Mouse (Mus musculus): ENCODE measurements around the gene Tk1. TPM values are rescaled to one million over a fixed set of nuclear protein-coding genes. Genes with fewer than 3 reads are reported as not detected.
"Not testable (repeated sequence)": the region's sequence is repeated elsewhere in the genome, so short reads cannot be mapped to it uniquely, and the experiment has no call there.

The Tk1 gene
- polyA plus RNA-seq, 1 experiment from 2014 or later, result 97.6 TPM

DNA sequence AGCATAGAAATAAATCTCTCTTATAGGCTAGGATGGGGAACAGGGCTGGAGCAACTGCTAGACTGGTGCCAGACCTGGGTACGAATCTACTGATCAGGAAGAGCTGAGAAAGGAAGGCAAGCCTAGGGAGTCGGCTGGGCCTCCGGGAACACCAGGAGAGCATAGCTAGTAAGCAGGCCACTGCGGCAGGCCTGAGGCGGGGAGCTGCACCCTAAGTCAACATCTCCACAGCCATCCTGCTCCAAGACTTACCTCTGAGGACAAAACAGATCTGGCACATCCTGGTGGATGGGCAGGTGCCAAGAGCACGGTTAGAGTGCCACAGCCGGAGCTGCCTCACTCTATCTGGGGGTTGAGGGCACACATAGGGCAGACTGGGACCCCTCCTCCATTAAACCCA, 5.7 kb downstream of the Tk1 start:
- Histone ChIP-seq H3K4me3 (no peak overlapping the region), H3K27ac (replicated peaks) (peak overlapping the region; percentile 76), H3K9me3 (no peaks in the 10 kb centered on the region), H3K4me1 (peaks cover 58% of the 10 kb centered on the region), H3K9ac (0 out of 2 replicates have a peak overlapping the region, but pooled peaks have one; percentile 10), H3K4me2 (no peak overlapping the region), H3K27me3 (replicated peaks) (no peaks in the 10 kb centered on the region), H3K36me3 (peaks cover 85% of the 10 kb centered on the region)
- WGBS, result 93% methylated on average over 7 of the region's 7 CpGs
- no peak for ATAC-seq (ENCODE audit: extremely low read depth, insufficient number of reproducible peaks, low FRiP score, low TSS enrichment)

DNA sequence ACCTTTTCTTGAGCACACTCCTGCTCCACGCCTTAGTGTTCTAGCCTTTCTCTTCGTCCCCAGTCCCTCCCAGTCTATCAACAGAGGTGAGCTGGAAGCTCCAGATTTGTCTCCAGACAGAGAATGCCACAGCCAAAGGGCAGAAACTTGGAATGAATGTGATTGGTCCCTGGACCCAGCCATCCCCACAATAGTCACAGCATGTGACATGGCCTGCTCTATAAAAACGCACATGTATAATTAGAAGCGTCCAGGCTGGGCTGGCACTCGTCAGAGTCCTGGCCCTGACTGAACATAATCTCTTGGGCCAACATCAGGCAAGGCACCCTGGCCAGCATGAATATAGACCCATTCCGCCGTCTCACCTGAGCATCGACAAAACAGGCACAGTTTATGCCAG, 6.8 kb downstream of the Tk1 start:
- Histone ChIP-seq H3K27ac (replicated peaks) (peak overlapping the region; percentile 76), H3K4me1 (peaks cover 60% of the 10 kb centered on the region), H3K36me3 (peaks cover 96% of the 10 kb centered on the region), H3K9ac (peak overlapping the region; percentile 59; the same call in 1 of the 2 replicates), H3K4me2 (0 out of 2 replicates have a peak overlapping the region, but pooled peaks have one; percentile 7), H3K27me3 (replicated peaks) (no peaks in the 10 kb centered on the region), H3K9me3 (no peaks in the 10 kb centered on the region), H3K4me3 (no peak overlapping the region)
- WGBS, result 61% methylated on average over 8 of the region's 8 CpGs
- ATAC-seq (ENCODE audit: extremely low read depth, insufficient number of reproducible peaks, low FRiP score, low TSS enrichment), result no peak

DNA sequence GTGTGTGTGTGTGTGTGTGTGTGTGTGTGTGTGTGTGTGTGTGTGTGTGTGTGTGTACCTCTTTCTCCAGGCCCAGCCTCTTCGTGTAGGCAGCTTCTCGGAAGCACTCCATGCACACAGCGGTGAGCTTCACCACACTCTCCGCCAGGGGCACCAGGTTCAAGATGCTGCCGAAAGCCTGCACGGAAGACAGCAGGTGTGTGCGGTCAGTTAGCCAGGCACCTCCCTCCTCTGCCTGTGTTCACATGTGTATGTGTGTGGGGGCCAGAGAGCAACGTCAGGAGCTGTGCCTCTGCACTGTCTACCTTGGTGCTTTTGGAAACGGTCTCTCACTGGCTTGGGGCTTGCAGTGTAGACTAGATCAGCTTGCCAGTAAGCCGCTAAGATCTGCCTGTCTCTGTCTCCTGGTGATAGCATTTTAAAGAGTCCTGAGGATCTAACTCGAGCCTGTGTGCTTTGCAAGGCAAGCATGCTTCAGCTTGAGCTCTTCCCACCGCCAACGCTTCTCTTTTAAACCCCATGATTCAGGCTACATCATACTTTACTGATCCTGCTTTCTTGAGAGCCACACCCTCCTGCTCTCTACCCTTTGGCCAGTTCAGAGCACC, 9.4 kb downstream of the Tk1 start:
- H3K4me2 ChIP-seq, result no peak overlapping the region
- H3K9me3 ChIP-seq, result no peaks in the 10 kb centered on the region
- no peak for ATAC-seq (ENCODE audit: extremely low read depth, insufficient number of reproducible peaks, low FRiP score, low TSS enrichment)
- WGBS, result 86% methylated on average over 13 of the region's 13 CpGs
- H3K4me3 ChIP-seq, result no peak overlapping the region
- H3K9ac ChIP-seq, result no peak overlapping the region
- no peaks in the 10 kb centered on the region for H3K27me3 ChIP-seq (replicated peaks)
- peaks cover 99% of the 10 kb centered on the region for H3K36me3 ChIP-seq
- peaks cover 43% of the 10 kb centered on the region for H3K4me1 ChIP-seq
- no peak overlapping the region for H3K27ac ChIP-seq (replicated peaks)

DNA sequence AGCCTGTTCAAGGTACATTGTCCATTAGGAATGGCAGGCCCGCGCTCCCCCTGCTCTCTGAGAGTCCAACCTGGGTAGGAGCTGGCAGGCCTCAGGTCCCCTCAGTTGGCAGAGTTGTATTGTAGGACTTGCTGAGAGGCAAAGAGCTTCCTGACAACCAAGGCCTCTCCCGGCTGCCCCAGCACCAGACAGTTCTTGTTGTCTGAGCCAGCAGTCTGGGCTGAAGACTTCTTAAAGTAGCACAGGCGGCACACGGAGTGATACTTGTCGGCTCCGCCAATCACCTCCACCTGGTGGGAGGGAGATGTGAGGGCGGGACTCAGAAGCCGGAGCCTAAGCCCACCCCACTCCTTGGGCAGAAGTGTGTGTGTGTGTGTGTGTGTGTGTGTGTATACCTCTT, 10.0 kb downstream of the Tk1 start:
- H3K4me1 ChIP-seq, result peaks cover 50% of the 10 kb centered on the region
- not testable (repeated sequence) for H3K27me3 ChIP-seq (replicated peaks); H3K9ac ChIP-seq; H3K9me3 ChIP-seq; H3K4me3 ChIP-seq; H3K4me2 ChIP-seq; ATAC-seq (ENCODE audit: extremely low read depth, insufficient number of reproducible peaks, low FRiP score, low TSS enrichment); H3K27ac ChIP-seq (replicated peaks)
- peaks cover 95% of the 10 kb centered on the region for H3K36me3 ChIP-seq
- WGBS, result 75% methylated on average over 9 of the region's 9 CpGs

DNA sequence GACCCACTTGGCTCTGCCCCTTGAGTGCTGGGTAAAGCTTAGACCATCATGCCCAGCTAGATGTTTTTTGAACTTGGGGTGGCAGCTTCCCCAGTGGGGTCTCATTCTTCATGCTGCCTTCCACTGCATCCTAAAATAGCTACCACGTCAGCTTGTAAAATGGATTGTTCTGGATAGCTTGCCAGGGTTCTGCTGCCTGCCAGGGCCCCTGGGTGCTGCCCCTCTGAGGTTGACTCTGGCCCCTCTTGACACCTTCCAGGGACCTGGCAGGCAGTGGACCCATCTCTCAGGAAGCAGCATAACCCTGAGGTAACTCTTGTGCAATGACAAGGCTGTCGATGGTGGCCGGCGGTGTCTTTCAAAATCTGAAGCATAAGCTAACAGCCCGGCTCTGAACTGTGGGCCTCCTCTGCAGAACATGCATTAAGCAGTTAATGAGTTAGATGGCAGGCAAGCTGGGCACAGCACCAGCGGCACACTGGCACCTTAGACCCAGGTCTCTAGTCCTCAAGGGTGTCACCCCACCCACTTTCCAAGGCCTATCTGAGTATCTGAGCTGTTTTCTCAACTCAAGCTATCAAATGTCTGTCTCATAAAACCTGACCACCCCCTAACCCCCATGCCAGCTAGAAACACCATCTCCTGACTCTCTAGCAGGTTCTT, 11.1 kb downstream of the Tk1 start:
- H3K9ac ChIP-seq, result peak overlapping the region; percentile 63
- no peaks in the 10 kb centered on the region for H3K27me3 ChIP-seq (replicated peaks)
- H3K9me3 ChIP-seq, result no peaks in the 10 kb centered on the region
- ATAC-seq (ENCODE audit: extremely low read depth, insufficient number of reproducible peaks, low FRiP score, low TSS enrichment), result no peak
- H3K27ac ChIP-seq (replicated peaks), result no peak overlapping the region; the same call in 1 of the 2 replicates
- no peak overlapping the region for H3K4me2 ChIP-seq
- H3K36me3 ChIP-seq, result peaks cover 85% of the 10 kb centered on the region
- no peak overlapping the region for H3K4me3 ChIP-seq
- 84% methylated on average over 6 of the region's 6 CpGs for WGBS
- H3K4me1 ChIP-seq, result peaks cover 48% of the 10 kb centered on the region

DNA sequence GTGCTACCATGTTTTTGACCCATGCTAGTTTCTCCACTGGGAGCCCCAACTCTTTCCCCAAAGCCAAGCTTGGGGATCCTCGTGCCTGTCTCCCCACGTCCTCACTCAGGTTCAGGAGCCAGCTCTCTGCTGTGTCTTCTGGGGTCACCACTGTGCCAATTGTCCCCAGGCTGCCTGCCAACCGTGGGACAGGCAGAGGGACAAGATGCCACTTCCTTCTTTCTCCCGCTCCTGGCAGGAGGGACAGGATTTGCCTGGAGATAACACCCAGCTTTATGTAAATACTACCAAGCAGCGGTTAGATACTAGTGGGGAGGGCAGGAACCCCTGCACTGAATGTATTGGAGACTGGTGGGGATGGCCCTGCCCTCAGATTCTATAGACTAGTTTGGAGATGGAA, 12.0 kb downstream of the Tk1 start:
- H3K9me3 ChIP-seq, result no peaks in the 10 kb centered on the region
- H3K4me3 ChIP-seq, result no peak overlapping the region
- H3K27me3 ChIP-seq (replicated peaks), result no peaks in the 10 kb centered on the region
- 0 out of 2 replicates have a peak overlapping the region, but pooled peaks have one; percentile 10 for H3K9ac ChIP-seq
- H3K27ac ChIP-seq (replicated peaks), result no peak overlapping the region
- H3K4me2 ChIP-seq, result no peak overlapping the region
- H3K4me1 ChIP-seq, result peaks cover 45% of the 10 kb centered on the region
- 58% methylated on average over 5 of the region's 5 CpGs for WGBS
- H3K36me3 ChIP-seq, result peaks cover 75% of the 10 kb centered on the region
- no peak for ATAC-seq (ENCODE audit: extremely low read depth, insufficient number of reproducible peaks, low FRiP score, low TSS enrichment)

DNA sequence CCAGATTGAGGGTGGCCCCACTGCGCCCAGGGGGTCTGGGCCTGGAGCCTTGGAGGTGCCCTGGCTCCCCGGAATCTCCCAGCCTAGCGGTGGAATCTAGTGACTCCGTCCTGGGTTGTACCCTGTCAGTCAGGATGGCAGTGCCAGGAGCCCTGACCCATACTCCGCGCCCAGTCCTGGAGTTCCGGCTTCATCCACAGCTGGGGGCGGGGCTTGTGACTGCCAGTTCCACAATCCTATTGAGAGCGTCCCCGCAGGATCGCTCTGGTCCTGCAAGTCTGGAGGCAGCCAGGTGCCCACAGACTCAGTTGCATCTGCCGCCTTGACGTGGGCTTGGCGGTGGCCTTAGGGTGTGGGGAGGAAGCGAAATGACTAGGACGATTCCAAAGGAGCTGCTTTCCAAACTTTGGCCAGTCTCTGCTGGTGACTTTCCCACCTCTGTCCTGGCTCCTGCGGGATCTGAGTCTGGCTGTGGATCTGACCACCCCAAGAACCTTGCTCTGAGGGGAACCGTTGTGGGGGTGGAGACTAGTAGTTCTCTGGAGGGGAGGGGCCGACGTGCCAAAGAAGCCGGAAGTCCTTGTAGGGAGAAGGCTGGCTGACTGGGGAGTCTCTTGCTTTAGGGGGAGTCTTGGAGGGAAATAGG, 15.4 kb downstream of the Tk1 start:
- H3K9ac ChIP-seq, result peak overlapping the region; percentile 91
- H3K4me2 ChIP-seq, result peak overlapping the region; percentile 97
- H3K9me3 ChIP-seq, result no peaks in the 10 kb centered on the region
- peak overlapping the region; percentile 90 for H3K4me3 ChIP-seq
- peak; percentile 74 for ATAC-seq (ENCODE audit: extremely low read depth, insufficient number of reproducible peaks, low FRiP score, low TSS enrichment)
- H3K36me3 ChIP-seq, result peaks cover 43% of the 10 kb centered on the region
- peaks cover 38% of the 10 kb centered on the region for H3K4me1 ChIP-seq
- no peaks in the 10 kb centered on the region for H3K27me3 ChIP-seq (replicated peaks)
- H3K27ac ChIP-seq (replicated peaks), result peak overlapping the region; percentile 75
- WGBS, result under 1% methylated on average over 21 of the region's 21 CpGs

DNA sequence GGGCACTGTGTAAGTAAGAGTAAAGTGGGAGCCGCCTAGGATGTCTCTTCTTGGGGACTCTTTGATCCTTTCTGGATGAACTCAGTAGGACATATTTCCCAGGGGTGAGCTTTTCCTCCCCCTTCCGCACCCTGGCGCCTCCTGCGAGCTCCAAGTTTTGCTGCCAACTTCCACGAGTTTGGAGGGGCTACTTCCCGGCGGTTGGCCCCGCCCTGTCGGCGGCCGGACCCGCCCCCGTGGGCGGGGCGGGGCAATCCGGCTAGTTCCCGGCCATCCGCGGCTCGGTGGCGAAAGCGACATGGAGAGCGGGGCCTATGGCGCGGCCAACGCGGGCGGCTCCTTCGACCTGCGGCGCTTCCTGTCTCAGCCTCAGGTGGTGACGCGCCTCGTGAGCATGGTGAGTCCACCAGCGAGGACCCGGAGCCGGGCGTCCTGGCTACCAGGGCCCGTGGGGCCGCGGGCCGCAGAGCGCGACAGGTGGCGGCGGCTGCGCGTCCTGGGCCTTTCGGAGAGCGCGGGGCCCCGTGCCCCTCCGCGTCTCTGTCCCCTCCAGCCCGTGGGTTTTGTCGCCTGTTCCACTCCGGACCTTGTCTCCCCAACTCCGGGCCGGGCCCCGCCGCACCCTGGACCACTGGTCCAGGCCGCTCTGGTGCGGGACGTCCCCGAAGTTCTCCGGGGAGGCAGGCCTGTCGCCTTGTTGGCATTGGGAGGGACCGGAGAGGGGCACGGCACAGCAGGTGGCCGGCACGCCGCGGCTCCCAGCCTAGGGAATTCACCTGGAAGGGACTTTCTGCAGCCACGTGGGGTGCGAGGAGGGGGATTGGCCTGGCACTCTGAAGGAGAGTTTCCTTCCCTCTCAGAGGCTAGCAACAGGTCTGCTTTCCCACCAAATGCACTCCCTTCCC, 16.2 kb downstream of the Tk1 start, which contains the start of the genes Gm20708 and Syngr2:
Gene Gm20708, plus strand, starts transcription at position 262 of the 905 bp plus-strand sequence.
Gene Syngr2, plus strand, starts transcription at position 262 of the 905 bp plus-strand sequence.
- H3K4me1 ChIP-seq, result peaks cover 32% of the 10 kb centered on the region
- H3K27ac ChIP-seq (replicated peaks), result peak within 1 kb of the TSS; percentile 75
- under 1% methylated on average over 75 of the region's 75 CpGs for WGBS
- H3K36me3 ChIP-seq, result peaks cover 34% of the 10 kb centered on the region
- peak within 1 kb of the TSS; percentile 97 for H3K4me2 ChIP-seq
- peak; percentile 64 for ATAC-seq (ENCODE audit: extremely low read depth, insufficient number of reproducible peaks, low FRiP score, low TSS enrichment)
- H3K9me3 ChIP-seq, result no peaks in the 10 kb centered on the region
- peak within 1 kb of the TSS; percentile 91 for H3K9ac ChIP-seq
- H3K4me3 ChIP-seq, result peak within 1 kb of the TSS; percentile 90
- H3K27me3 ChIP-seq (replicated peaks), result no peaks in the 10 kb centered on the region

DNA sequence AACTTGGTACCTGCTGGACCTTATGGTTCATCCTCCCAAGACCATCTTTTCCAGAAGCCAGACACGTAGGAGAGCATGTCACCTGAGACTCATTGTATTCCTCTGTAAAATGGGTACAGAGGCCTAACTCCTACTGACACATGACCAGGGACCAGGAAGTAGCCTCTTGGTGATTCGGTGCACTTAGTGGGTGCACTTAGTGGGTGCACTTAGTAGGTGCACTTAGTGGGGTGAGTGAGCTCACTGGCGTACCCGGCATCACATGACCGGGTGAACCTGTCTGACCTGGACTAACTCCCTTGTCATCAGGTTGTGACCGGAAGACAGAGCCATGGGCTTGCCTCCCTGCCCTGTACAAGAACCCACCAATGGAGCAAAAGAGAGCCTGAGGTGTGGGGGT, 19.1 kb downstream of the Tk1 start:
- Histone ChIP-seq H3K4me1 (peaks cover 22% of the 10 kb centered on the region), H3K27me3 (replicated peaks) (0 out of 2 replicates have a peak, but pooled peaks cover 3% of the 10 kb centered on the region), H3K27ac (replicated peaks) (no peak overlapping the region), H3K4me3 (no peak overlapping the region), H3K9me3 (no peaks in the 10 kb centered on the region), H3K9ac (no peak overlapping the region), H3K4me2 (no peak overlapping the region), H3K36me3 (peaks cover 5% of the 10 kb centered on the region)
- no peak for ATAC-seq (ENCODE audit: extremely low read depth, insufficient number of reproducible peaks, low FRiP score, low TSS enrichment)
- 90% methylated on average over 6 of the region's 6 CpGs for WGBS

DNA sequence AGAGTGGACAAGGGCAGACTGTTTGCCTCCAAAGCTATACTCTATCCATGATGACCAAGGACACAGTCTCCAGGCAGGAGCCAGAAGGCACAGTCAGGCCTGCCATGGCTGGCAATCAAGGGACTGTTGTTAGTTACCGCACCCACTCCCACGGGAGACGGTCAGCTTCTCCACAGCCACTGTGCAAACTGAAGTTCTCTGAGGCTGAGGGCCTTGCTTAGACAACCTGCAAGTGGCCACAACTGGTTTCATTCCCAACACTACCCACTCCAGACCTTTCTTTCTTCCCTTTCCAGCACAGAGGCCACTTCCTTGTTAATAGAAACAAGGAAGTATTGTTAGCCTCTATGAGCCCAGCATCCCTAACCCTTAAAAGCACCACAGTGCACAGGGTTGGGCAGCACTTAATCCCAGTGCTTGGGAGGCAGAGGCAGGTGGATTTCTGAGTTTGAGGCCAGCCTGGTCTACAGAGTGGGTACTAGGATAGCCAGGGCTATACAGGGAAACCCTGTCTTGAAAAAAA, 22.7 kb downstream of the Tk1 start:
- H3K4me3 ChIP-seq, result no peak overlapping the region
- H3K27ac ChIP-seq (replicated peaks), result no peak overlapping the region
- H3K36me3 ChIP-seq, result no peaks in the 10 kb centered on the region
- H3K9me3 ChIP-seq, result no peaks in the 10 kb centered on the region
- peaks cover 12% of the 10 kb centered on the region for H3K4me1 ChIP-seq
- H3K9ac ChIP-seq, result no peak overlapping the region
- WGBS, result 93% methylated on average over 3 of the region's 3 CpGs
- H3K4me2 ChIP-seq, result no peak overlapping the region
- H3K27me3 ChIP-seq (replicated peaks), result 0 out of 2 replicates have a peak, but pooled peaks cover 3% of the 10 kb centered on the region
- no peak for ATAC-seq (ENCODE audit: extremely low read depth, insufficient number of reproducible peaks, low FRiP score, low TSS enrichment)
